Mouse (Mus musculus) heart, embryonic 15.5 days (tissue): Measurements from ENCODE around the gene Clasrp. TPM values are rescaled to one million over a fixed set of nuclear protein-coding genes. Genes with fewer than 3 reads are reported as not detected.

ENCODE experiments used
- ATAC-seq: fragments of 200-750 bp; cut with Nextera tagmentation; replicated peaks from 2 replicates; pipeline ENCODE4 v1.8.0; 2017; ENCODE audit warnings: low read depth, moderate TSS enrichment; ENCODE audit not compliant: insufficient number of reproducible peaks, insufficient read depth, low FRiP score
- H3K27ac ChIP-seq: fragments of 300-500 bp; sonication (generic); 2 replicates; pipeline ENCODE4 v1.5.1; 2015; ENCODE audit warnings: mild to moderate bottlenecking, inconsistent platforms
- H3K27me3 ChIP-seq: fragments of 300-500 bp; sonication (generic); 2 replicates; pipeline ENCODE4 v1.6.1; 2015; ENCODE audit warnings: inconsistent platforms
- H3K36me3 ChIP-seq: fragments of 300-500 bp; sonication (generic); 2 replicates; pipeline ENCODE4 v1.6.1; 2015; ENCODE audit warnings: mild to moderate bottlenecking, inconsistent platforms
- H3K4me1 ChIP-seq: fragments of 300-500 bp; sonication (generic); replicated peaks from 2 replicates; pipeline ENCODE4 v1.6.1; 2015; ENCODE audit warnings: inconsistent platforms
- H3K4me2 ChIP-seq: fragments of 300-500 bp; sonication (generic); 2 replicates; pipeline ENCODE4 v1.6.1; 2015; ENCODE audit warnings: inconsistent platforms, mild to moderate bottlenecking, moderate library complexity
- H3K4me3 ChIP-seq: fragments of 300-500 bp; sonication (generic); 2 replicates; pipeline ENCODE4 v1.5.1; 2015; ENCODE audit warnings: mild to moderate bottlenecking, inconsistent platforms
- H3K9ac ChIP-seq: fragments of 300-500 bp; sonication (generic); 2 replicates; pipeline ENCODE4 v1.6.1; 2015; ENCODE audit warnings: mild to moderate bottlenecking, inconsistent platforms
- H3K9me3 ChIP-seq: fragments of 300-500 bp; sonication (generic); replicated peaks from 2 replicates; pipeline ENCODE4 v1.6.1; 2016; ENCODE audit warnings: inconsistent platforms
- WGBS: fragments of 180-500 bp; shearing (Covaris S2); methylation state at CpG from one replicate; pipeline ENCODE4 v1.1.7; 2015; ENCODE audit warnings: mixed read lengths; 5-methylcytosine and 5-hydroxymethylcytosine counted together
- polyA plus RNA-seq: library from polyadenylated mRNA; unstranded; fragments of >200 nt; fragmentation: Nextera tagmentation; extraction: Ambion mirVana; gene quantifications from 2 replicates; pipeline ENCODE4 v1.2.1, GENCODE M21; 2015

The Clasrp gene
- polyA plus RNA-seq, 1 experiment from 2014 or later, result 28.5 TPM

GRCm38 (mm10) chr7:19577141-19577852 is 27.0 kb downstream of the Clasrp start, which contains the start of the genes Zfp296 and Gemin7:
TSS of gene Zfp296 (plus strand) at chr7:19577287.
TSS of gene Gemin7 (minus strand) at chr7:19577595.
- Histone ChIP-seq H3K4me2 (peak within 1 kb of the TSS; percentile 74), H3K9ac (peak within 1 kb of the TSS; percentile 25), H3K9me3 (no peaks in the 10 kb centered on the region), H3K4me1 (peaks cover 27% of the 10 kb centered on the region), H3K27ac (no peak within 1 kb of the TSS), H3K36me3 (peaks cover 19% of the 10 kb centered on the region), H3K27me3 (peaks cover 32% of the 10 kb centered on the region), H3K4me3 (peak within 1 kb of the TSS; percentile 44)
- under 1% methylated on average over 56 of the region's 56 CpGs for WGBS
- ATAC-seq, result no peak

- WGBS, result 62% methylated on average over 3 of the region's 3 CpGs
- Histone ChIP-seq H3K9ac (no peak overlapping the region), H3K27me3 (peaks cover 32% of the 10 kb centered on the region)
Observed at GRCm38 (mm10) chr7:19575559-19575958, 28.7 kb downstream of the Clasrp start.

GRCm38 (mm10) chr7:19573776-19574140 is 30.5 kb downstream of the Clasrp start:
- H3K9me3 ChIP-seq, result no peaks in the 10 kb centered on the region
- peak overlapping the region; percentile 79 for H3K4me3 ChIP-seq
- H3K27me3 ChIP-seq, result peaks cover 29% of the 10 kb centered on the region
- H3K36me3 ChIP-seq, result peaks cover 8% of the 10 kb centered on the region
- H3K4me1 ChIP-seq, result peaks cover 40% of the 10 kb centered on the region
- peak overlapping the region; percentile 76 for H3K9ac ChIP-seq
- peak overlapping the region; percentile 90 for H3K4me2 ChIP-seq
- WGBS, result 18% methylated on average over 16 of the region's 16 CpGs
- peak overlapping the region; percentile 92 for H3K27ac ChIP-seq
- no peak for ATAC-seq

More at GRCm38 (mm10) chr7:19575559-19575958, 28.7 kb downstream of the Clasrp start:
- no peaks in the 10 kb centered on the region for H3K9me3 ChIP-seq
- H3K4me2 ChIP-seq, result no peak overlapping the region
- no peak overlapping the region for H3K27ac ChIP-seq
- H3K4me3 ChIP-seq, result no peak overlapping the region
- ATAC-seq, result no peak
- peaks cover 6% of the 10 kb centered on the region; the same call in 1 of the 2 replicates for H3K36me3 ChIP-seq
- peaks cover 40% of the 10 kb centered on the region for H3K4me1 ChIP-seq

- H3K9ac ChIP-seq, result peak overlapping the region; percentile 76
- peaks cover 23% of the 10 kb centered on the region for H3K27me3 ChIP-seq
- H3K36me3 ChIP-seq, result peaks cover 8% of the 10 kb centered on the region
- peak overlapping the region; percentile 92 for H3K27ac ChIP-seq
- peak; percentile 78 for ATAC-seq
- under 1% methylated on average over 53 of the region's 53 CpGs for WGBS
- H3K4me3 ChIP-seq, result peak overlapping the region; percentile 79
- no peaks in the 10 kb centered on the region for H3K9me3 ChIP-seq
- peak overlapping the region; percentile 90 for H3K4me2 ChIP-seq
- H3K4me1 ChIP-seq, result peaks cover 38% of the 10 kb centered on the region
Observed at GRCm38 (mm10) chr7:19572926-19573775, 31.1 kb downstream of the Clasrp start.

- Histone ChIP-seq H3K27me3 (no peaks in the 10 kb centered on the region), H3K4me1 (peaks cover 25% of the 10 kb centered on the region), H3K27ac (no peak overlapping the region), H3K9ac (no peak overlapping the region), H3K4me2 (no peak overlapping the region), H3K36me3 (peaks cover 27% of the 10 kb centered on the region), H3K4me3 (no peak overlapping the region), H3K9me3 (no peaks in the 10 kb centered on the region)
- no peak for ATAC-seq
- 79% methylated on average over 3 of the region's 3 CpGs for WGBS
Observed at GRCm38 (mm10) chr7:19569647-19570046, 34.6 kb downstream of the Clasrp start.

- Histone ChIP-seq H3K9ac (no peak overlapping the region), H3K4me2 (no peak overlapping the region), H3K27me3 (no peaks in the 10 kb centered on the region), H3K4me1 (peaks cover 25% of the 10 kb centered on the region), H3K9me3 (no peaks in the 10 kb centered on the region; the same call in 1 of the 2 replicates), H3K27ac (no peak overlapping the region), H3K36me3 (peaks cover 36% of the 10 kb centered on the region), H3K4me3 (no peak overlapping the region)
- WGBS, result 89% methylated on average over 8 of the region's 8 CpGs
- ATAC-seq, result no peak
Observed at GRCm38 (mm10) chr7:19567426-19567825, 36.9 kb downstream of the Clasrp start.

GRCm38 (mm10) chr7:19565803-19566202 is 38.5 kb downstream of the Clasrp start:
- Histone ChIP-seq H3K4me2 (no peak overlapping the region), H3K4me1 (peaks cover 15% of the 10 kb centered on the region), H3K4me3 (no peak overlapping the region), H3K9me3 (no peaks in the 10 kb centered on the region; the same call in 1 of the 2 replicates), H3K27me3 (no peaks in the 10 kb centered on the region), H3K9ac (no peak overlapping the region), H3K36me3 (peaks cover 36% of the 10 kb centered on the region), H3K27ac (no peak overlapping the region)
- WGBS, result 86% methylated on average over 2 of the region's 2 CpGs
- ATAC-seq, result no peak

GRCm38 (mm10) chr7:19564455-19564854 is 39.8 kb downstream of the Clasrp start:
- WGBS, result 95% methylated on average over 4 of the region's 4 CpGs
- no peaks in the 10 kb centered on the region for H3K27me3 ChIP-seq
- H3K4me3 ChIP-seq, result no peak overlapping the region
- H3K4me2 ChIP-seq, result no peak overlapping the region
- H3K9ac ChIP-seq, result no peak overlapping the region
- no peaks in the 10 kb centered on the region; the same call in 1 of the 2 replicates for H3K9me3 ChIP-seq
- no peak overlapping the region for H3K27ac ChIP-seq
- ATAC-seq, result no peak
- H3K36me3 ChIP-seq, result peaks cover 29% of the 10 kb centered on the region
- peaks cover 28% of the 10 kb centered on the region for H3K4me1 ChIP-seq

GRCm38 (mm10) chr7:19563884-19564283 is 40.4 kb downstream of the Clasrp start:
- Histone ChIP-seq H3K4me1 (peaks cover 34% of the 10 kb centered on the region), H3K9ac (no peak overlapping the region), H3K27ac (no peak overlapping the region)

GRCm38 (mm10) chr7:19562643-19563410 is 41.5 kb downstream of the Clasrp start, which contains the start of gene Ppp1r37:
TSS of gene Ppp1r37 (minus strand) at chr7:19563076.
- Histone ChIP-seq H3K4me3 (peak within 1 kb of the TSS; percentile 80), H3K36me3 (peaks cover 28% of the 10 kb centered on the region), H3K9ac (peak within 1 kb of the TSS; percentile 84), H3K27ac (peak within 1 kb of the TSS; percentile 90), H3K4me2 (peak within 1 kb of the TSS; percentile 94), H3K9me3 (no peaks in the 10 kb centered on the region; the same call in 1 of the 2 replicates), H3K27me3 (no peaks in the 10 kb centered on the region), H3K4me1 (peaks cover 44% of the 10 kb centered on the region)
- no peak for ATAC-seq
- WGBS, result 3% methylated on average over 19 of the region's 19 CpGs

More at GRCm38 (mm10) chr7:19563884-19564283, 40.4 kb downstream of the Clasrp start:
- Histone ChIP-seq H3K27me3 (no peaks in the 10 kb centered on the region), H3K4me2 (no peak overlapping the region), H3K9me3 (no peaks in the 10 kb centered on the region; the same call in 1 of the 2 replicates), H3K36me3 (peaks cover 28% of the 10 kb centered on the region), H3K4me3 (no peak overlapping the region)
- ATAC-seq, result no peak
- WGBS, result 72% methylated on average over 3 of the region's 3 CpGs
